Mouse (Mus musculus) C2C12 (cell line): Measurements from ENCODE around the gene Ick. TPM values are rescaled to one million over a fixed set of nuclear protein-coding genes. Genes with fewer than 3 reads are reported as not detected.

Experiments
- H3K27me3 ChIP-seq: one replicate; pipeline ENCODE4 v1.6.1; 2011; ENCODE audit not compliant: control insufficient read depth, insufficient read depth, insufficient read length
- H3K36me3 ChIP-seq: one replicate; pipeline ENCODE4 v1.6.1; 2011; ENCODE audit not compliant: control insufficient read depth, insufficient read depth
- H3K4me3 ChIP-seq: one replicate; pipeline ENCODE4 v1.5.1; 2011; ENCODE audit warnings: mild to moderate bottlenecking, control low read depth; ENCODE audit not compliant: poor library complexity, insufficient read depth, severe bottlenecking
- H3K79me2 ChIP-seq: one replicate; pipeline ENCODE4 v1.6.1; 2011; ENCODE audit not compliant: control insufficient read depth, insufficient read depth
- H3K79me3 ChIP-seq: one replicate; pipeline ENCODE4 v1.6.1; 2011; ENCODE audit warnings: low read depth, control low read depth
- H3ac ChIP-seq: one replicate; pipeline ENCODE3; 2011; ENCODE audit warnings: low read depth; ENCODE audit not compliant: control insufficient read depth, insufficient read length
- CEBPB ChIP-seq: IDR thresholded peaks from one replicate; pipeline ENCODE4 v1.6.1; 2011; ENCODE audit warnings: low read depth, mild to moderate bottlenecking, control low read depth, moderate library complexity
- CTCF ChIP-seq: IDR thresholded peaks from one replicate; pipeline ENCODE4 v1.5.1; 2011; ENCODE audit not compliant: control insufficient read depth, insufficient read depth, insufficient read length
- FOSL1 ChIP-seq: IDR thresholded peaks from one replicate; pipeline ENCODE4 v1.8.0; 2011; ENCODE audit warnings: mild to moderate bottlenecking, low read length; ENCODE audit not compliant: poor library complexity, insufficient read depth, severe bottlenecking
- MAX ChIP-seq: IDR thresholded peaks from one replicate; pipeline ENCODE4 v1.6.1; 2011; ENCODE audit warnings: mild to moderate bottlenecking, control low read depth
- MYOD1 ChIP-seq: IDR thresholded peaks from one replicate; pipeline ENCODE4 v1.6.1; 2011; ENCODE audit warnings: low read depth; ENCODE audit not compliant: control insufficient read depth, insufficient read length
- MYOG ChIP-seq: IDR thresholded peaks from one replicate; pipeline ENCODE4 v1.6.1; 2011; ENCODE audit not compliant: control insufficient read depth, insufficient read length; ENCODE audit errors: extremely low read depth
- USF1 ChIP-seq: IDR thresholded peaks from one replicate; pipeline ENCODE4 v1.6.1; 2011; ENCODE audit warnings: low read depth, mild to moderate bottlenecking, control low read depth, moderate library complexity
- polyA plus RNA-seq: library from polyadenylated mRNA; unstranded; fragments of >200 nt; fragmentation: generic; extraction: Trizol; gene quantifications from one replicate; pipeline ENCODE4 v1.2.1, GENCODE M21; 2012; ENCODE audit warnings: missing spikeins

The Ick gene
- polyA plus RNA-seq, 1 experiment: 6.5 TPM

GRCm38 (mm10) chr9:78193902-78194597, 85.1 kb downstream of the Ick start:
- Histone ChIP-seq H3K4me3 (no peak overlapping the region), H3ac (no peak overlapping the region), H3K79me2 (peaks cover 18% of the 10 kb centered on the region), H3K27me3 (no peaks in the 10 kb centered on the region), H3K36me3 (peaks cover 8% of the 10 kb centered on the region), H3K79me3 (peaks cover 4% of the 10 kb centered on the region)
- peak; percentile 17 for TF ChIP-seq CTCF
- no peak for TF ChIP-seq MYOG
- TF ChIP-seq FOSL1: no peak
- no peak for TF ChIP-seq USF1

- Histone ChIP-seq H3K27me3 (no peaks in the 10 kb centered on the region), H3K36me3 (peaks cover 11% of the 10 kb centered on the region), H3ac (no peak overlapping the region), H3K4me3 (no peak overlapping the region), H3K79me2 (peaks cover 18% of the 10 kb centered on the region), H3K79me3 (peaks cover 4% of the 10 kb centered on the region)
- TF ChIP-seq FOSL1: no peak
- TF ChIP-seq MYOG: no peak
- no peak for TF ChIP-seq MYOD1
- no peak for TF ChIP-seq MAX
- TF ChIP-seq CTCF: no peak
- no peak for TF ChIP-seq CEBPB
- no peak for TF ChIP-seq USF1
These were observed 86.0 kb downstream of the Ick start for GRCm38 (mm10) chr9:78195034-78195433.

- peaks cover 4% of the 10 kb centered on the region for H3K79me3 ChIP-seq
- H3K4me3 ChIP-seq: no peak overlapping the region
- H3K79me2 ChIP-seq: peaks cover 18% of the 10 kb centered on the region
- no peak for TF ChIP-seq FOSL1
- TF ChIP-seq CTCF: no peak
- no peak for TF ChIP-seq CEBPB
- no peak for TF ChIP-seq USF1
- no peak for TF ChIP-seq MYOD1
- no peak for TF ChIP-seq MYOG
- no peak for TF ChIP-seq MAX
- H3ac ChIP-seq: no peak overlapping the region
- H3K36me3 ChIP-seq: peaks cover 21% of the 10 kb centered on the region
- no peaks in the 10 kb centered on the region for H3K27me3 ChIP-seq
These were observed 88.8 kb downstream of the Ick start for GRCm38 (mm10) chr9:78197801-78198200.

DNA sequence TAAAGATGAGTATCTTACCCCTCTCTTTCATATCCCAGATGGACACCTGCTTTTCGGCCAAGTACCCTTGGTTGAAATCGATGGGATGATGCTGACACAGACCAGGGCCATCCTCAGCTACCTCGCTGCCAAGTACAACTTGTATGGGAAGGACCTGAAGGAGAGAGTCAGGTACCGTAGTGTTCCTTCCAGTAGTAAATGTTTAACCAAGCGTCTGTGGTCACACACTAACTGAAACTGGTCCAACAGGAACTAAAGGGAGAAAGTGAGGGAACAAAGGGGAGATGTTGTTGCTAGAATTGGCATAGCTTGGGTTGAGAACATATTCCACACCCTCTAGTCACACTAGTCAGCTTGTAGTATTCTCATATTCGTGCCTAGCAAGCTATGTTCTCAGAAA, 95.2 kb downstream of the Ick start:
- H3K27me3 ChIP-seq: no peaks in the 10 kb centered on the region
- H3ac ChIP-seq: no peak overlapping the region
- H3K79me2 ChIP-seq: no peaks in the 10 kb centered on the region
- H3K4me3 ChIP-seq: no peak overlapping the region
- H3K36me3 ChIP-seq: peaks cover 45% of the 10 kb centered on the region
- no peak for TF ChIP-seq MYOD1
- no peak for TF ChIP-seq USF1
- no peak for TF ChIP-seq MAX
- TF ChIP-seq CTCF: no peak
- TF ChIP-seq MYOG: no peak
- no peak for TF ChIP-seq CEBPB
- no peak for TF ChIP-seq FOSL1
- H3K79me3 ChIP-seq: no peaks in the 10 kb centered on the region

DNA sequence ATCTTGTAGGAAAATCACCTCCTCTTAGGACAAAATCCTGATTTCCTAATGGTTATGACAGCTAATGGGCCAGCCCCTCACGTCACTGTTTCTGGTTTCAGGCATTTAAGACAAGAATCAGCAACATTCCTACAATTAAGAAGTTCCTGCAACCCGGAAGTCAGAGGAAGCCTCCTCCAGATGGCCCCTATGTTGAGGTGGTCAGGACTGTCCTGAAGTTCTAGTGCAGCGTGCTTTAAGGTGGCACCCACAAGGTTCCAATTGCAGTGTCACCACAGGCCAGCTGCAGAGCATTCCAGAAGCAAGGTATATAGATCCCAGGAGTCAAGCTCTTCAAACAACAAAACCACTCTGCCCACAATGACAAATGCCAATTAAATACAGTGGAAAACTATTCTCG, 100.0 kb downstream of the Ick start:
- no peaks in the 10 kb centered on the region for H3K79me2 ChIP-seq
- no peak overlapping the region for H3K4me3 ChIP-seq
- no peaks in the 10 kb centered on the region for H3K27me3 ChIP-seq
- TF ChIP-seq USF1 (no peak), FOSL1 (no peak), MYOG (no peak), MYOD1 (no peak), CEBPB (no peak), MAX (no peak), CTCF (no peak)
- peaks cover 40% of the 10 kb centered on the region for H3K36me3 ChIP-seq
- H3K79me3 ChIP-seq: no peaks in the 10 kb centered on the region
- no peak overlapping the region for H3ac ChIP-seq

DNA sequence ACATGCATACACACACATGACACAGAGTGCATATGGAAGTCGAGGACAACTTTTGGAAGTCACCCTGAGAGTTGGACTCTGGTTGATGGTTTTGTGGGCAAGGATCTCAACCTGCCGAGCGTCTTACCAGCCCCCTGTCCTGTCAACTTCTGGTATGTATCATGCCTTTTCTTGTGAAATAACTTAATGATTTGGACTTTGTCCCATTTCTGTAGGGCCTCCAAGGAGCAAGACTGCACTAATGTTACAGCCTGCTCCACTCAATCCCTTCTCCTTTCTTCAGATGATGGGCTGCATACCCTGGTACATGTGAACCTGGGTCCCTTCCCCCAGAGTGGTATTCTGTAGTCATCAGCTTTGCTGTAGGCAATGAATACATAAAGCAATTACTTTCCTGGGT, 101.1 kb downstream of the Ick start:
- no peaks in the 10 kb centered on the region for H3K79me2 ChIP-seq
- H3K79me3 ChIP-seq: no peaks in the 10 kb centered on the region
- H3K36me3 ChIP-seq: peaks cover 30% of the 10 kb centered on the region
- no peak overlapping the region for H3ac ChIP-seq
- TF ChIP-seq CEBPB: no peak
- no peak for TF ChIP-seq MYOG
- no peak for TF ChIP-seq MYOD1
- no peak for TF ChIP-seq FOSL1
- no peak for TF ChIP-seq USF1
- TF ChIP-seq MAX: no peak
- no peak for TF ChIP-seq CTCF
- no peak overlapping the region for H3K4me3 ChIP-seq
- no peaks in the 10 kb centered on the region for H3K27me3 ChIP-seq
